Mouse (Mus musculus) cortical plate, adult 2 months (tissue): Measurements from ENCODE around the gene Daglb.

Experiments
- CTCF ChIP-seq: fragments of 200-500 bp; IDR thresholded peaks from 2 replicates; pipeline ENCODE4 v1.5.1; 2011; ENCODE audit warnings: mild to moderate bottlenecking, control low read depth, low read length; ENCODE audit not compliant: insufficient read depth; ENCODE audit errors: extremely low read depth
- POLR2A ChIP-seq: fragments of 200-500 bp; IDR thresholded peaks from 2 replicates; pipeline ENCODE4 v1.6.1; 2011; ENCODE audit warnings: mild to moderate bottlenecking, low read length, control low read depth; ENCODE audit not compliant: insufficient read depth; ENCODE audit errors: extremely low read depth

GRCm38 (mm10) chr5:143484955-143485354, 20.6 kb downstream of the Daglb start:
- TF ChIP-seq POLR2A (no peak), CTCF (no peak)
